Mouse (Mus musculus): ENCODE measurements at regions not wholly inside any gene's neighbourhood (a gene's known extent, or its start where the extent isn't known, plus 50 kb on each side); places are given as distances from the start of the nearest gene placed in this dataset.

GRCm38 (mm10) chr9:116338729-116339100 lies 163.6 kb upstream of the Tgfbr2 start:
- Histone ChIP-seq H3K36me3 (ENCODE audit: insufficient read depth, low read length) (no peaks in the 10 kb centered on the region), H3K4me1 (ENCODE audit: insufficient read depth, low read length) (0 out of 2 replicates have a peak, but pooled peaks cover 3% of the 10 kb centered on the region), H3K27ac (ENCODE audit: low read length) (no peak overlapping the region), H3K9me3 (ENCODE audit: low read length) (peaks cover 3% of the 10 kb centered on the region; the same call in 1 of the 2 replicates), H3K9ac (replicated peaks; ENCODE audit: low read length) (no peak overlapping the region), H3K4me2 (replicated peaks; ENCODE audit: low read depth, low read length) (no peak overlapping the region), H3K4me3 (ENCODE audit: low read length) (no peak overlapping the region), H3K27me3 (ENCODE audit: insufficient read depth, low read length) (no peaks in the 10 kb centered on the region)
- no peak for ATAC-seq (ENCODE audit: low FRiP score, low TSS enrichment)
- WGBS = 85% methylated on average over 5 of the region's 5 CpGs

GRCm38 (mm10) chr9:116338093-116338728 lies 163.1 kb upstream of the Tgfbr2 start:
- 69% methylated on average over 5 of the region's 5 CpGs for WGBS
- H3K4me1 ChIP-seq (ENCODE audit: insufficient read depth, low read length) = 0 out of 2 replicates have a peak, but pooled peaks cover 3% of the 10 kb centered on the region
- H3K27me3 ChIP-seq (ENCODE audit: insufficient read depth, low read length) = no peaks in the 10 kb centered on the region
- ATAC-seq (ENCODE audit: low FRiP score, low TSS enrichment) = no peak
- H3K27ac ChIP-seq (ENCODE audit: low read length) = 0 out of 2 replicates have a peak overlapping the region, but pooled peaks have one; percentile 0
- no peak overlapping the region for H3K4me3 ChIP-seq (ENCODE audit: low read length)
- H3K4me2 ChIP-seq (replicated peaks; ENCODE audit: low read depth, low read length) = no peak overlapping the region
- no peak overlapping the region for H3K9ac ChIP-seq (replicated peaks; ENCODE audit: low read length)
- H3K36me3 ChIP-seq (ENCODE audit: insufficient read depth, low read length) = no peaks in the 10 kb centered on the region
- H3K9me3 ChIP-seq (ENCODE audit: low read length) = peaks cover 3% of the 10 kb centered on the region; the same call in 1 of the 2 replicates

GRCm38 (mm10) chr9:116337446-116338010 lies 162.4 kb upstream of the Tgfbr2 start:
- Histone ChIP-seq H3K9ac (replicated peaks; ENCODE audit: low read length) (no peak overlapping the region), H3K4me1 (ENCODE audit: insufficient read depth, low read length) (0 out of 2 replicates have a peak, but pooled peaks cover under 1% of the 10 kb centered on the region), H3K36me3 (ENCODE audit: insufficient read depth, low read length) (no peaks in the 10 kb centered on the region), H3K27ac (ENCODE audit: low read length) (0 out of 2 replicates have a peak overlapping the region, but pooled peaks have one; percentile 0), H3K4me3 (ENCODE audit: low read length) (no peak overlapping the region), H3K27me3 (ENCODE audit: insufficient read depth, low read length) (no peaks in the 10 kb centered on the region), H3K4me2 (replicated peaks; ENCODE audit: low read depth, low read length) (no peak overlapping the region), H3K9me3 (ENCODE audit: low read length) (peaks cover 3% of the 10 kb centered on the region; the same call in 1 of the 2 replicates)
- WGBS = 88% methylated on average over 8 of the region's 8 CpGs
- ATAC-seq (ENCODE audit: low FRiP score, low TSS enrichment) = no peak

GRCm38 (mm10) chr9:116335561-116336478 lies 160.7 kb upstream of the Tgfbr2 start:
- Histone ChIP-seq H3K27me3 (ENCODE audit: insufficient read depth, low read length) (no peaks in the 10 kb centered on the region), H3K4me2 (replicated peaks; ENCODE audit: low read depth, low read length) (no peak overlapping the region), H3K4me1 (ENCODE audit: insufficient read depth, low read length) (no peaks in the 10 kb centered on the region), H3K9ac (replicated peaks; ENCODE audit: low read length) (no peak overlapping the region), H3K36me3 (ENCODE audit: insufficient read depth, low read length) (no peaks in the 10 kb centered on the region), H3K9me3 (ENCODE audit: low read length) (peaks cover under 1% of the 10 kb centered on the region; the same call in 1 of the 2 replicates), H3K4me3 (ENCODE audit: low read length) (no peak overlapping the region), H3K27ac (ENCODE audit: low read length) (no peak overlapping the region)
- 87% methylated on average over 11 of the region's 11 CpGs for WGBS
- ATAC-seq (ENCODE audit: low FRiP score, low TSS enrichment) = no peak

- WGBS = 69% methylated on average over 6 of the region's 6 CpGs
- Histone ChIP-seq H3K4me1 (ENCODE audit: insufficient read depth, low read length) (no peaks in the 10 kb centered on the region), H3K4me2 (replicated peaks; ENCODE audit: low read depth, low read length) (no peak overlapping the region), H3K36me3 (ENCODE audit: insufficient read depth, low read length) (no peaks in the 10 kb centered on the region), H3K27ac (ENCODE audit: low read length) (no peak overlapping the region), H3K9ac (replicated peaks; ENCODE audit: low read length) (no peak overlapping the region), H3K27me3 (ENCODE audit: insufficient read depth, low read length) (no peaks in the 10 kb centered on the region), H3K4me3 (ENCODE audit: low read length) (no peak overlapping the region), H3K9me3 (ENCODE audit: low read length) (no peaks in the 10 kb centered on the region)
- no peak for ATAC-seq (ENCODE audit: low FRiP score, low TSS enrichment)
Observed at GRCm38 (mm10) chr9:116333956-116334463, 158.8 kb upstream of the Tgfbr2 start.

- WGBS = 62% methylated on average over 5 of the region's 5 CpGs
- H3K4me3 ChIP-seq (ENCODE audit: low read length) = no peak overlapping the region
- H3K4me1 ChIP-seq (ENCODE audit: insufficient read depth, low read length) = no peaks in the 10 kb centered on the region
- H3K27me3 ChIP-seq (ENCODE audit: insufficient read depth, low read length) = no peaks in the 10 kb centered on the region
- no peaks in the 10 kb centered on the region for H3K36me3 ChIP-seq (ENCODE audit: insufficient read depth, low read length)
- no peak for ATAC-seq (ENCODE audit: low FRiP score, low TSS enrichment)
- H3K27ac ChIP-seq (ENCODE audit: low read length) = no peak overlapping the region
- H3K9ac ChIP-seq (replicated peaks; ENCODE audit: low read length) = no peak overlapping the region
- H3K4me2 ChIP-seq (replicated peaks; ENCODE audit: low read depth, low read length) = no peak overlapping the region
- no peaks in the 10 kb centered on the region for H3K9me3 ChIP-seq (ENCODE audit: low read length)
Observed at GRCm38 (mm10) chr9:116332485-116333118, 157.4 kb upstream of the Tgfbr2 start.

- Histone ChIP-seq H3K4me3 (ENCODE audit: low read length) (no peak overlapping the region), H3K27me3 (ENCODE audit: insufficient read depth, low read length) (no peaks in the 10 kb centered on the region), H3K4me2 (replicated peaks; ENCODE audit: low read depth, low read length) (no peak overlapping the region), H3K9ac (replicated peaks; ENCODE audit: low read length) (no peak overlapping the region), H3K27ac (ENCODE audit: low read length) (no peak overlapping the region), H3K36me3 (ENCODE audit: insufficient read depth, low read length) (no peaks in the 10 kb centered on the region), H3K9me3 (ENCODE audit: low read length) (no peaks in the 10 kb centered on the region), H3K4me1 (ENCODE audit: insufficient read depth, low read length) (no peaks in the 10 kb centered on the region)
- WGBS = 56% methylated on average over 2 of the region's 2 CpGs
- ATAC-seq (ENCODE audit: low FRiP score, low TSS enrichment) = no peak
Observed at GRCm38 (mm10) chr9:116331406-116331805, 156.2 kb upstream of the Tgfbr2 start.

GRCm38 (mm10) chr9:116330796-116331195 lies 155.6 kb upstream of the Tgfbr2 start:
- Histone ChIP-seq H3K4me2 (replicated peaks; ENCODE audit: low read depth, low read length) (no peak overlapping the region), H3K9ac (replicated peaks; ENCODE audit: low read length) (no peak overlapping the region), H3K4me1 (ENCODE audit: insufficient read depth, low read length) (no peaks in the 10 kb centered on the region), H3K9me3 (ENCODE audit: low read length) (no peaks in the 10 kb centered on the region), H3K4me3 (ENCODE audit: low read length) (no peak overlapping the region), H3K36me3 (ENCODE audit: insufficient read depth, low read length) (no peaks in the 10 kb centered on the region), H3K27me3 (ENCODE audit: insufficient read depth, low read length) (no peaks in the 10 kb centered on the region), H3K27ac (ENCODE audit: low read length) (no peak overlapping the region)
- no peak for ATAC-seq (ENCODE audit: low FRiP score, low TSS enrichment)
- WGBS = 76% methylated on average over 5 of the region's 5 CpGs

GRCm38 (mm10) chr9:116329147-116329546 lies 154.0 kb upstream of the Tgfbr2 start:
- no peaks in the 10 kb centered on the region for H3K9me3 ChIP-seq (ENCODE audit: low read length)
- no peaks in the 10 kb centered on the region for H3K36me3 ChIP-seq (ENCODE audit: insufficient read depth, low read length)
- H3K4me3 ChIP-seq (ENCODE audit: low read length) = no peak overlapping the region
- no peak for ATAC-seq (ENCODE audit: low FRiP score, low TSS enrichment)
- no peaks in the 10 kb centered on the region for H3K4me1 ChIP-seq (ENCODE audit: insufficient read depth, low read length)
- 66% methylated on average over 5 of the region's 5 CpGs for WGBS
- H3K4me2 ChIP-seq (replicated peaks; ENCODE audit: low read depth, low read length) = no peak overlapping the region
- peak overlapping the region; percentile 51 for H3K27ac ChIP-seq (ENCODE audit: low read length)
- H3K9ac ChIP-seq (replicated peaks; ENCODE audit: low read length) = no peak overlapping the region
- no peaks in the 10 kb centered on the region for H3K27me3 ChIP-seq (ENCODE audit: insufficient read depth, low read length)

Measured in kidney, embryonic 16.5 days (tissue).